Mouse (Mus musculus) embryonic facial prominence, embryonic 14.5 days (tissue): ENCODE measurements around the gene Kcnh1. TPM values are rescaled to one million over a fixed set of nuclear protein-coding genes. Genes with fewer than 3 reads are reported as not detected.

Experiments
- ATAC-seq: fragments of 200-750 bp; cut with Nextera tagmentation; 2 replicates; pipeline ENCODE4 v1.8.0; 2017; ENCODE audit warnings: low read depth, moderate number of reproducible peaks, moderate TSS enrichment
- DNase-seq: peaks from one replicate; pipeline ENCODE4 v3.0.0-alpha.2; 2015; ENCODE audit warnings: low spot score
- H3K27ac ChIP-seq: fragments of 300-500 bp; sonication (generic); replicated peaks from 2 replicates; pipeline ENCODE4 v1.5.1; 2014; ENCODE audit warnings: low read depth, mild to moderate bottlenecking, low read length, moderate library complexity
- H3K27me3 ChIP-seq: fragments of 300-500 bp; sonication (generic); replicated peaks from 2 replicates; pipeline ENCODE4 v1.6.1; 2014; ENCODE audit warnings: low read length; ENCODE audit not compliant: control insufficient read depth, insufficient read depth
- H3K36me3 ChIP-seq: fragments of 300-500 bp; sonication (generic); 2 replicates; pipeline ENCODE4 v1.6.1; 2014; ENCODE audit warnings: low read length, mixed read lengths; ENCODE audit not compliant: control insufficient read depth, insufficient read depth
- H3K4me1 ChIP-seq: fragments of 300-500 bp; sonication (generic); 2 replicates; pipeline ENCODE4 v1.6.1; 2014; ENCODE audit warnings: antibody characterized with exemption, low read length; ENCODE audit not compliant: control insufficient read depth, insufficient read depth
- H3K4me2 ChIP-seq: fragments of 300-500 bp; sonication (generic); 2 replicates; pipeline ENCODE4 v1.6.1; 2014; ENCODE audit warnings: low read depth, mild to moderate bottlenecking, low read length, moderate library complexity, mixed read lengths
- H3K4me3 ChIP-seq: fragments of 300-500 bp; sonication (generic); 2 replicates; pipeline ENCODE4 v1.5.1; 2014; ENCODE audit warnings: low read depth, mild to moderate bottlenecking, low read length
- H3K9ac ChIP-seq: fragments of 300-500 bp; sonication (generic); 2 replicates; pipeline ENCODE4 v1.6.1; 2014; ENCODE audit warnings: low read depth, mild to moderate bottlenecking, low read length, moderate library complexity, mixed read lengths
- H3K9me3 ChIP-seq: fragments of 300-500 bp; sonication (generic); 2 replicates; pipeline ENCODE4 v1.6.1; 2016; ENCODE audit warnings: low read length; ENCODE audit not compliant: control insufficient read depth
- WGBS: fragments of 180-500 bp; shearing (Covaris S2); extraction: QIAGEN DNeasy Blood & Tissue Kit; methylation state at CpG from one replicate; pipeline ENCODE4 v1.1.7; 2014; 5-methylcytosine and 5-hydroxymethylcytosine counted together
- polyA plus RNA-seq: library from polyadenylated mRNA; unstranded; fragments of >200 nt; fragmentation: Nextera tagmentation; extraction: Ambion mirVana; gene quantifications from 2 replicates; pipeline ENCODE4 v1.2.1, GENCODE M21; 2014

Gene Kcnh1
- polyA plus RNA-seq, 1 experiment from 2014 or later, result 0.89 TPM

GRCm38 (mm10) chr1:192503651-192504050 is 313.1 kb downstream of the Kcnh1 start:
- no peak overlapping the region for H3K4me2 ChIP-seq

GRCm38 (mm10) chr1:192512821-192513220 is 322.2 kb downstream of the Kcnh1 start:
- Histone ChIP-seq H3K4me1 (no peaks in the 10 kb centered on the region), H3K9me3 (no peaks in the 10 kb centered on the region), H3K27ac (no peak overlapping the region), H3K9ac (no peak overlapping the region), H3K36me3 (no peaks in the 10 kb centered on the region), H3K4me3 (no peak overlapping the region), H3K4me2 (no peak overlapping the region), H3K27me3 (no peaks in the 10 kb centered on the region)
- DNase-seq, result no peak
- WGBS, result 97% methylated on average over 1 of the region's 1 CpGs
- ATAC-seq, result no peak

More at GRCm38 (mm10) chr1:192503651-192504050, 313.1 kb downstream of the Kcnh1 start:
- no peaks in the 10 kb centered on the region for H3K4me1 ChIP-seq
- H3K4me3 ChIP-seq, result no peak overlapping the region
- WGBS, result 97% methylated on average over 4 of the region's 4 CpGs
- no peak overlapping the region for H3K9ac ChIP-seq
- H3K27me3 ChIP-seq, result no peaks in the 10 kb centered on the region
- H3K27ac ChIP-seq, result no peak overlapping the region
- DNase-seq (no peak), ATAC-seq (no peak)
- no peaks in the 10 kb centered on the region for H3K36me3 ChIP-seq
- H3K9me3 ChIP-seq, result no peaks in the 10 kb centered on the region

DNA sequence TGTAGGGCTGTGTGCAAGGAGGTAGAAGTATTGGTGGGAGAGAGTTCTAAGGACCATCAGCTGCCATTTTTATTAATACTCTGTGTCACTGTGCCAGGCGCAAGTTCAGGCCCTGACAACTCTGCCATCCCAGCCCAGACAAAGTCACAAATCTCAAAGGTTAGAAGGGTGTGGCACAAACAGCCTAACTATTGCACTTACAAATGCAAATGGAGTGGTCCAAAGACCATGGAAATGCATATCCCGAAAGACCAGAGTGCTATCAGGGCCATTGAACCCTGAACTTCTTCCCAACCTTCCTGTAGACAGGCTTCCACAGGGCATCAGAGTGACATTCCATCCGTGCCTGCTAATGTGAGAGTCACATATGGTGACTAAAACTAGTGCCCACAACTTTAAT is 324.8 kb downstream of the Kcnh1 start:
- H3K27ac ChIP-seq, result no peak overlapping the region
- H3K27me3 ChIP-seq, result no peaks in the 10 kb centered on the region
- 88% methylated on average over 3 of the region's 3 CpGs for WGBS

GRCm38 (mm10) chr1:192519713-192520112 is 329.1 kb downstream of the Kcnh1 start:
- Histone ChIP-seq H3K9ac (no peak overlapping the region), H3K27me3 (no peaks in the 10 kb centered on the region), H3K27ac (no peak overlapping the region), H3K9me3 (no peaks in the 10 kb centered on the region), H3K36me3 (no peaks in the 10 kb centered on the region), H3K4me2 (no peak overlapping the region), H3K4me3 (no peak overlapping the region), H3K4me1 (no peaks in the 10 kb centered on the region)
- DNase-seq (no peak), ATAC-seq (no peak)
- WGBS, result 82% methylated on average over 1 of the region's 1 CpGs

More for the DNA sequence above, 324.8 kb downstream of the Kcnh1 start:
- ATAC-seq, result no peak
- Histone ChIP-seq H3K9me3 (no peaks in the 10 kb centered on the region), H3K9ac (no peak overlapping the region), H3K4me1 (no peaks in the 10 kb centered on the region), H3K36me3 (no peaks in the 10 kb centered on the region), H3K4me2 (no peak overlapping the region), H3K4me3 (no peak overlapping the region)
- DNase-seq, result no peak

- no peak overlapping the region for H3K27ac ChIP-seq
- no peaks in the 10 kb centered on the region for H3K27me3 ChIP-seq
- ATAC-seq (no peak), DNase-seq (no peak)
- H3K36me3 ChIP-seq, result no peaks in the 10 kb centered on the region
- WGBS, result 48% methylated on average over 13 of the region's 13 CpGs
- no peak overlapping the region for H3K4me3 ChIP-seq
- H3K4me1 ChIP-seq, result no peaks in the 10 kb centered on the region
- no peak overlapping the region for H3K9ac ChIP-seq
- no peaks in the 10 kb centered on the region for H3K9me3 ChIP-seq
- H3K4me2 ChIP-seq, result no peak overlapping the region
These were observed 330.4 kb downstream of the Kcnh1 start for GRCm38 (mm10) chr1:192520836-192521435.

- H3K27ac ChIP-seq, result no peak overlapping the region
- 56% methylated on average over 12 of the region's 12 CpGs for WGBS
- H3K9me3 ChIP-seq, result no peaks in the 10 kb centered on the region
- ATAC-seq (no peak), DNase-seq (no peak)
- H3K36me3 ChIP-seq, result no peaks in the 10 kb centered on the region
- H3K4me3 ChIP-seq, result no peak overlapping the region
- H3K4me1 ChIP-seq, result no peaks in the 10 kb centered on the region
- no peak overlapping the region for H3K9ac ChIP-seq
- H3K4me2 ChIP-seq, result no peak overlapping the region
- no peaks in the 10 kb centered on the region for H3K27me3 ChIP-seq
These were observed 332.0 kb downstream of the Kcnh1 start for GRCm38 (mm10) chr1:192522376-192523178.

GRCm38 (mm10) chr1:192525711-192526350 is 335.3 kb downstream of the Kcnh1 start:
- 65% methylated on average over 14 of the region's 14 CpGs for WGBS

GRCm38 (mm10) chr1:192531490-192532146 is 341.0 kb downstream of the Kcnh1 start:
- Histone ChIP-seq H3K4me3 (no peak overlapping the region), H3K27ac (no peak overlapping the region), H3K27me3 (no peaks in the 10 kb centered on the region), H3K4me2 (no peak overlapping the region), H3K4me1 (no peaks in the 10 kb centered on the region), H3K36me3 (no peaks in the 10 kb centered on the region), H3K9me3 (no peaks in the 10 kb centered on the region), H3K9ac (no peak overlapping the region)
- DNase-seq, result no peak
- 72% methylated on average over 2 of the region's 2 CpGs for WGBS
- no peak for ATAC-seq

More at GRCm38 (mm10) chr1:192525711-192526350, 335.3 kb downstream of the Kcnh1 start:
- Histone ChIP-seq H3K9ac (no peak overlapping the region), H3K36me3 (no peaks in the 10 kb centered on the region), H3K4me3 (no peak overlapping the region), H3K4me2 (no peak overlapping the region), H3K9me3 (no peaks in the 10 kb centered on the region), H3K4me1 (no peaks in the 10 kb centered on the region), H3K27me3 (no peaks in the 10 kb centered on the region), H3K27ac (no peak overlapping the region)
- ATAC-seq, result no peak
- no peak for DNase-seq
